Mouse (Mus musculus) cerebellum, adult 9-10 months (tissue): ENCODE data around the gene 4921530L21Rik.

ENCODE experiments used
- DNase-seq: peaks from one replicate; pipeline ENCODE4 v3.0.0; 2022

Gene 4921530L21Rik

DNA sequence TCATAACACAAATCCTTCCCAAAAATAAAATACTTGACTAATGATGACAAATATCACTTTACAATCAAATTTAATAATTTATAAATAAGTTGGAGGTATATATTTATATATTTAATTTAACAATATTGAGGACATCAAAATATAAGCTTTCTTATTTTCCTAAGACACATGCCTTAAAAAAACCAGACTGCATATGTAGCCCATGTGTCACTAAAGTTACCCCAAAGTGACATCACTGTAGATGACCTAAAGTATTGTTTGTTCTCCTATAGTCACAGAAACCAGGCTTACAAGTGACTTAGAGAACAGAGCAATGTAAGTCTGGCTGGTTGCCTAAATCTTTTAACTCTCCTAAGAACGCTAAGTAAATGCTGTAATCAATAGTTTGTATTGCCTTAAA lies at the start of gene 4921530L21Rik:
TSS of gene 4921530L21Rik (plus strand) at position 301 of the 400 bp plus-strand sequence.
- DNase-seq = no peak

DNA sequence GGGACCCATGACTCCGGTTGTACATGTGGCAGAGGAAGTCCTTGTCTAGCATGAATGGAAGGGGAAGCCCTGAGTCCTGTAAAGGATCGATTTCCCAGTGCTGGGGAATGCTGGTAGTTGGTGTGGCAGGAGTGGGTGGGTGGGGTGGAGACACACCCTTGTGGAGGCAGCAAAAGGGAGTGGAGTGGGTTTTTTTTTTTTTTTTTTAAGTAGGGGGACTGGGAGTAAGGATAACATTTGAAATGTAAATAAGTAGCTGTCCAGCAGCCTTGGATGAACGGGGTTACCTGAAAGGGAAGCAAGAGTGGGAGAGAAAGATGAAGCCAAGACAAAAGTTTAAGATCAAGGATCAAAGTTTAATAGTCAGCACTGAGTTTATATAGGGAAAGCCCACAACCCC lies 47.2 kb upstream of the 4921530L21Rik start:
- no peak for DNase-seq

- DNase-seq = no peak
These were observed 18.1 kb upstream of the 4921530L21Rik start for GRCm38 (mm10) chr14:95862981-95863380.

DNA sequence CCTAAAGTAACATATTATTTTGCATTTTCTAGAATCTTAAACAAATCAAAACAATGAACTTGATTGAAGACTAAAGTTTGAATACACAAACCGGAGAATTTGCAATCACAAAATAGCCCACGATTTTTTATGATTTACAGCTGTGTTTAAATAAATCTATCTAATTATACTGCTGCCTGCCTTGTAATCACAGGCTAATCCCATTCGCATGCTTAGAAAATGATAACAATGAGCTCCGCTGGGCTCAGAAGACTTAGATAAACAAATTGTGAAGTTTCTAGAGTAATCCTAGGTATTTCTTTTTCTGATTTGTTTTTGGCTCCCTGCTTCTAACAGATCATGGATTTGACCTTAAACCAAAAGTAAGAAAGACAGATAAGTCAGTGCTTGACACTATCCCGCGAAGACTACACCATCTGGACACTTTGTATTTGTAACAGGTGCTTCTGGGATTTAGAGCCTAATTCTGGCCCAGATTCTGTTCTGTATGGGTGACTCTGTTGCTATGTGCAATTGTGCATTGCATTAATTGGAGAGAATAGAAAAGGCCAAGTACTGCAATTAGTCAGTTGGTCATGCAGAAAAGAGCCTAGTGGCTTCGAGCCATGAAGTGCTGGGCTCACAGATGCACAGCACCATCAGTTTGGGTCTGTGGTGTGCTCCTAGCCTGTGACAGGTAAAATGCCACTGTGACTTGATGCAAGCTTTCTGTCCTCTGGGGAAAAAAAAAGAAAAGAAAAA lies 15.2 kb upstream of the 4921530L21Rik start:
- DNase-seq = peak; percentile 7

DNA sequence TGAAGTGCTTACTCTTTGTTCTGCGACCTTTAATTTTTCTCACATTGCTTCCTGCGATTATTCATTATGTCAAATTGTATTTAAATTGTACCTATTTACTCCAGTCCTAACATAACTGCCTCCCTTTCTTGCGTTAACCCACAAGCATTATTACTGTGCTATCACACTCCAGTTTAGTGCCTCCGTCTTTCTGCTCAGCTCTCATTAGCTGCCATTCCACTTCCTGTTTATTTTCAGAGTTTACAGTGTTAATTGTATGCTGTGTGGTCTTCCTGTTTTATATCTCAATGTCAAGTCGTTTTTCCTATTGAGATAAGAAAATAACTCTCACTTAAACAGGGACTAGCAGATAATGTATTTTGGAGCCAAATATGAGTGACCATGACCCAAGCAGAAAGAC lies 9.0 kb upstream of the 4921530L21Rik start:
- no peak for DNase-seq

- no peak for DNase-seq
These were observed 4.1 kb upstream of the 4921530L21Rik start for GRCm38 (mm10) chr14:95876785-95877510.

DNA sequence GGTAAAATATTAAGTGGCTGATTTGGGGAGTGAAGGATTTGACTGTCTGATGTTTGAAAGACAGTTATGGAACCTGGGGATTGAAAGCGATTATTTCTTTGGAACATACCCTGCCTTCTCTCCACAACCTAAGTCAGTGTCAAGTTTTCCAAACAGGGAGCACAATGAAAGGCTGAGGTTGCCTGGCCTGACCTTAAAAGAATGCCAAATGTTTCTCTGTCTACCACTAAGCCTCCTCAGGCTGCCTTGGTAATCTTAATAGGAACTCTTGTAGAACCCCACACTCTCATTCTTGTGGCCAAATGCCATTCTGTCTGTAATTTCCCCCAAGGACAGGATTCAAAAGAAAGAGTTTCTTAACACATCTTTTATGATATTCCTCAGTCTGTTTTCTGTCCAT lies 3.5 kb upstream of the 4921530L21Rik start:
- DNase-seq = no peak

DNA sequence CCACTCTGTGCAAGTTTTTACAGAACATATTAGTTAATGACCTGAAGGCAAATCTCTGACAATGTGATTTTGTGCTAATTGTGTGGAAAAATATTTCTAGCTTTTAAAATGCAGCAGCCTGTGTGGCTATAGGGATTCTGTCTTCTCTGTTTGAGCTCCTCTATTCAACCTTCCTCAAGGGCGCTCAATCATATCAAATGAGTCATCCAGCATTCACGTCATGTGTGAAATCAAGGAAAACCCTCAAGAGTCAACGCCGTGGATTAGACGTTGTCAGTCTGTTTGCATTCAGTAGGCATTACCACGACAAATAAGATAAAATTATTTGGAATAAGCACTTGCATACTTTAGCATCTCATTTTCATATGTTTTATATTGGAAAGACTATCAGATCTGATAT lies 18.4 kb downstream of the 4921530L21Rik start:
- DNase-seq = no peak

DNA sequence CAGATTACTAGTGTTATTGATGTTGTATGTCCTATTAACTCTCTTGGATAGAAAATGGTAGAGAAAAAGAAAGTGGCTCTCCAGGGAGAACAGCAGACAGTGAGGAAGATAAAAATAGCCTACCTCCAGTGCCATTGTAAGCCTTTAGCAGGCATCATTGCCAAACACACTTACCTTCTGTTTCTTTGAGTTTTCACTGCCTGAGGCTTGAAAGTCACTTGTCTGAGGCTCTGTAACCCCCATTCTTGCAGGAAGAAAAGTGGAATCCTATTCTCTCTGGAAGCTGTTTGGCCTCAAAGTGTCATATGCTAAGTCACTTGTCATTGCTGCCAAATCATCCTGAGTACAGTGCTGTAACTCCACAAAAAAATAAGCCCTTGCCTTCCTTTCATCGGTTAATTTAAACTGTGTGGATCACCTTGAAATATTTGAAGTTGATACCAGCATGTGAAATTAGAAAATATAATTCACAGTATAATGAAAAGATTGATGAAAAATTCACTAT lies 23.6 kb downstream of the 4921530L21Rik start:
- DNase-seq = peak; percentile 3

DNA sequence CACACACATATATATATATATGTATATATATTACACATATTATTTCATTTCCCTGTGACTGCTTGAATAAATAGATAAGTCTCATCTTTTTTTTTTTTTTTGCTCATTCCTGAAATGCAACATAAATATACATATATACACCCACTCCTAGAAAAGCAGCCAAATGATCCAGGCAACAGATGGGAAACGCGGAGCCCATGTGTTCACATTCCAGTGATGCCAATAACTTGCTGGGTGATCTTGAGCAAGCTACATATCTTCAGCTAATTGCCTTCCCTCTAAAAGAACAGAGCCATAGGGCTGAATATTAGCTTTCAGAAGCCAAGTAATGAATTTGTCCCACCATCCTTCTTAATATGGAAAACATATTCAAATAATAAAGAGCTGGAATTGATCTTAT lies 32.2 kb downstream of the 4921530L21Rik start:
- no peak for DNase-seq

DNA sequence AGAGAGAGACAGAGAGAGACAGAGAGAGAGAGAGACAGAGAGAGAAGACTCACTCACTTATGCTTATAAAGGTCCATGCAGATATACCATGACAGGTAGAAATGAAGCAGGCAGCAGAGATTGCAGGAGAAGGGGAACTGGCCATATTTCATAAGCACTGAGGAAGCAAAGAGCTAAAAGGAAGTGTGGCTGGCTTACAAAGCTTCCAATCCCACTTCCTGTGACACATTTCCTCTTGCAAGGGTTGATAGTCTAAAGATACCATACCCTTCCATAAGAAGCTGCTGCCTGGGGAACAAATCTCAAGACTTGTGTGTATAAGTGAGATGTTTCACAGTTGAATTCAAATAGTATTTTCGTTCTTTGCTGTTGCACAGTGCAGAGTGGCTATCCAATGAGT lies 45.7 kb downstream of the 4921530L21Rik start:
- no peak for DNase-seq

DNA sequence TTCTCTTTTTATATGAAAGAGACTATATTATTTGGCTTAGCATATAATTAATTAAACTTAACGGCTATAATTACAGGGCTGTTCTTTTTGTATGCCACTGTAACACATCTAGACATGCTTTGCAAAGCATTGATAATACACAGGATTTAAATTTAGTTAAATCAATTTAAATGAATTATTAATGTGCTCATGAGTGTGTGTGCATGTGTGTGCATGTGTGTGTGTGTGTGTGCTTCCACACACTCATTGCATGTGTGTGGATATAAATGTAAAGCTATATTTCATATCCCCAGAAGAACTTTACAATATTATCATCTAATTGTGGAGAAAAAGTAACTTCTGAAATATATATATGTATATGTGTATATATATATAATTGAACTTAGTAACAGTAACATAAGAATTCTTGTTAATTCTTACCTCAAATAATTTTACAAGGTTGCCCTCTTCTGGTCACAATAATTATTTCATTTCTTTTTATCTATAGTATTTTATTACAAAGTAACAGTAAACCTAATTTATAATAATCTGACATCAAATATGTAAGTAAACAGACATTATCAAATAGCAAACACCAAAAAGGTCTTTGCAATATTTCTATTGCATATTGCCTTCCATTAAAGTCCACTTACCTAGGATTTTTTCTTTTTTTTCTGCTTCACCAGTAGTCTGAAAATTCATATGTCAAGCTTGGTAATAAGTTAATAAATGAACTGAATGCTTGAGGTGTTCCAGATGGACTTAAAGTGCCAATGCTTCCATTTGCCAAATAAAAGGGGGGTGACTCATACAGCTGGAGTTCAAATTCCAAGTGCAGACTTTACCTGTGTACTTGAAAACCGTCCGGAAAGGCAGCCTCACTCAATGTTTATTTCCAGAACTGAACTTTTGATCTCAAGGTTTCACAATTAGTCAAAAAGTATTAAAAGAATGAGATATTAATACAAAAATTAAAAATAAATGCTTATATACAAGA lies 47.0 kb downstream of the 4921530L21Rik start:
- DNase-seq = no peak
